Mouse (Mus musculus): Measurements from ENCODE around the gene Aadacl2. TPM values are rescaled to one million over a fixed set of nuclear protein-coding genes. Genes with fewer than 3 reads are reported as not detected.

Aadacl2 gene
- polyA plus RNA-seq (2017; shearing (Covaris generic)): not detected

GRCm38 (mm10) chr3:60006443-60006842 lies at the start of gene Aadacl2:
Gene Aadacl2, plus strand, starts transcription at chr3:60006743.

GRCm38 (mm10) chr3:60025417-60025816 lies 18.9 kb downstream of the Aadacl2 start, which contains the start of gene Aadac:
Gene Aadac, plus strand, starts transcription at chr3:60025717.

Other genes starting within 250 kb of the Aadacl2 start
- not detected for gene Gm8298, start 145.7 kb upstream of the Aadacl2 start, polyA plus RNA-seq (2017; shearing (Covaris generic))
- gene C130079G13Rik, start 81.5 kb upstream of the Aadacl2 start, polyA plus RNA-seq (2017; shearing (Covaris generic)): not detected
- gene Aadac, start 19.0 kb downstream of the Aadacl2 start, polyA plus RNA-seq (2017; shearing (Covaris generic)): not detected
- not detected for gene Sucnr1, start 75.1 kb downstream of the Aadacl2 start, polyA plus RNA-seq (2017; shearing (Covaris generic))